Mouse (Mus musculus): ENCODE measurements around the gene Slc6a5. TPM values are rescaled to one million over a fixed set of nuclear protein-coding genes. Genes with fewer than 3 reads are reported as not detected.

The Slc6a5 gene
- polyA plus RNA-seq, 1 experiment = not detected

DNA sequence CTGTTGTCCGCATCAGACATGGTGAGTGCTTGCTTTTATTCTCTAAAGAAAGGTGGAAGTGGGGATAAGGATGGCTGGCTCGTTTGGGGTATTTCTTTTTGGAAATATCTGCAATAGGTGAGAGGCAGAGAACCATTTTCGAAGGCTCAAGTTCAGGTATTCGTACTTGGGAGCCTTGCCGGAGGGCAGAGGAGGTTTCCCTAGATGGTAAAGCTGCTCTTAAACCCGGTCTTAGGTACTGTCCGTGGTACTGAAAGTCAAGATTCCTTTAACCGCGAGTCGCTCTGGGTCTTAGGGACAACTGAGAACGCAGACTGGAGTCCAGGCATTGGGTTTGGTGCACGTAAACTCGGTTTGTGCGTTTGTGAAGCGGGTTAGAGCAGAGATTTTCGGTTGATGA lies 415 bp downstream of the Slc6a5 start:
- no peak for DNase-seq
- H3K4me1 ChIP-seq (ENCODE audit: control insufficient read depth, insufficient read depth, low read length) = no peaks in the 10 kb centered on the region
- 3% methylated on average over 16 of the region's 16 CpGs for WGBS
- TF ChIP-seq POLR2A (IDR thresholded peaks at IDR 0.05; ENCODE audit: borderline replicate concordance, extremely low read depth, low read depth, low read length) (no peak), CTCF (IDR thresholded peaks at IDR 0.05; ENCODE audit: insufficient read depth, low read length) (no peak)
- H3K4me3 ChIP-seq (replicated peaks; ENCODE audit: extremely low read depth, low read depth, low read length) = no peak overlapping the region

- no peaks in the 10 kb centered on the region for H3K4me1 ChIP-seq (ENCODE audit: control insufficient read depth, insufficient read depth, low read length)
- 6% methylated on average over 23 of the region's 23 CpGs for WGBS
- H3K4me3 ChIP-seq (replicated peaks; ENCODE audit: extremely low read depth, low read depth, low read length) = no peak overlapping the region
- DNase-seq = no peak
- TF ChIP-seq CTCF (IDR thresholded peaks at IDR 0.05; ENCODE audit: insufficient read depth, low read length) (no peak), POLR2A (IDR thresholded peaks at IDR 0.05; ENCODE audit: borderline replicate concordance, extremely low read depth, low read depth, low read length) (no peak)
Measured at GRCm38 (mm10) chr7:49911147-49911946, 1.4 kb downstream of the Slc6a5 start.

GRCm38 (mm10) chr7:49911947-49912262 lies 2.0 kb downstream of the Slc6a5 start:
- DNase-seq = no peak
- no peaks in the 10 kb centered on the region for H3K4me1 ChIP-seq (ENCODE audit: control insufficient read depth, insufficient read depth, low read length)
- no peak for TF ChIP-seq CTCF (IDR thresholded peaks at IDR 0.05; ENCODE audit: insufficient read depth, low read length)
- no peak for TF ChIP-seq POLR2A (IDR thresholded peaks at IDR 0.05; ENCODE audit: borderline replicate concordance, extremely low read depth, low read depth, low read length)
- 3% methylated on average over 26 of the region's 26 CpGs for WGBS
- no peak overlapping the region for H3K4me3 ChIP-seq (replicated peaks; ENCODE audit: extremely low read depth, low read depth, low read length)

DNA sequence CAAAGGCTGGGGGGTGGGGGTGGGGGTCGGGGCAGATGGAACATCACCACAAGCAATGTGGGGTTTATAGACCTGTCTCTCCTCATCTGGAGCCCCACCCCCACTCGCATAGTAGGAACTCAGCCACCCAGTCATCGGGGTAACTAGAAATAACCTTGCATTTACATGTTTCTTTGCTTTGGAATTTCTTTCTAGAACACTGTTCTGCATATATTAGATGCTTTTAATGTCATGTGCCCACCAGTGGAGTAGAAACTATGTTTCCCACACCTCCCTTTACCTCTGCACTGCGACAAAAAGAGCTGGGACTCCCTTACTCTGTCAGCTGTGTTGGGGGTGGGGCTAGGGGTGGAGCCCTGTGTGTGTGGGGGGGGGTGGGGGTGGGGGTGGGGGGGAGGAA lies 3.2 kb downstream of the Slc6a5 start:
- 7% methylated on average over 4 of the region's 4 CpGs for WGBS
- no peak overlapping the region for H3K4me3 ChIP-seq (replicated peaks; ENCODE audit: extremely low read depth, low read depth, low read length)
- no peak for DNase-seq
- TF ChIP-seq POLR2A (IDR thresholded peaks at IDR 0.05; ENCODE audit: borderline replicate concordance, extremely low read depth, low read depth, low read length) (no peak), CTCF (IDR thresholded peaks at IDR 0.05; ENCODE audit: insufficient read depth, low read length) (no peak)
- H3K4me1 ChIP-seq (ENCODE audit: control insufficient read depth, insufficient read depth, low read length) = no peaks in the 10 kb centered on the region

DNA sequence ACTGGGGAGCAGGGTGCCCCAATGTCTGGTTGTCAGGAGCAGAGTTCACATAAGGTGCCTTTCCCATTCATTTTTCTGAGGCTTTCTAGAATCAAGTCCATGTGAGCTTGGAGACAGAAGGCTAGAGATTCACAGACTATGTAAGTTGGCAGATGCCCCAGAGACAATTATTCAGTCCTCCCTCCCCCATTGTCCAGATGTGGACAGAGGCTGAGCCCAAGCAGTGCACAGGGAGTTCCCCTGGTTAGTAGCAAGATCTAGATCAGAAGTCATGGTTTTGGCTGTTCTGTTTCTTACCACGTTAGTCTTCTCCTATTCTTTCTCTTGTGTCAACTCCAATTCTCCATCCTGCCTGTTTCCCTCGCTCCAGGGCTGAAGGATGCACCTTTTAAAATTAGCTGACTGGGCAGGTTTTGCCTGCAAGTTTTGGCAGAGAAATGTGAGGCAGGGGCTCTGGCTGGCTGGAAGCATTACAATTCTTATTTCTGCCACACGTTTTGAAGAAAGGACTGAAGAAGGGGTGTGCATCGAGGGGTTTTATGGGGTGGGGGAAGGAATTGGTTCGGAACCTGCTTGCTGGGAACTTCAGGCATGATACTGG lies 3.9 kb downstream of the Slc6a5 start:
- Histone ChIP-seq H3K4me3 (replicated peaks; ENCODE audit: extremely low read depth, low read depth, low read length) (no peak overlapping the region), H3K4me1 (ENCODE audit: control insufficient read depth, insufficient read depth, low read length) (no peaks in the 10 kb centered on the region)
- no peak for DNase-seq
- TF ChIP-seq POLR2A (IDR thresholded peaks at IDR 0.05; ENCODE audit: borderline replicate concordance, extremely low read depth, low read depth, low read length) (no peak), CTCF (IDR thresholded peaks at IDR 0.05; ENCODE audit: insufficient read depth, low read length) (no peak)
- WGBS = 2% methylated on average over 5 of the region's 5 CpGs

GRCm38 (mm10) chr7:49914946-49915345 lies 5.0 kb downstream of the Slc6a5 start:
- no peaks in the 10 kb centered on the region for H3K4me1 ChIP-seq (ENCODE audit: control insufficient read depth, insufficient read depth, low read length)
- no peak for DNase-seq
- no peak overlapping the region for H3K4me3 ChIP-seq (replicated peaks; ENCODE audit: extremely low read depth, low read depth, low read length)
- no peak for TF ChIP-seq CTCF (IDR thresholded peaks at IDR 0.05; ENCODE audit: insufficient read depth, low read length)
- no peak for TF ChIP-seq POLR2A (IDR thresholded peaks at IDR 0.05; ENCODE audit: borderline replicate concordance, extremely low read depth, low read depth, low read length)
- 6% methylated on average over 9 of the region's 9 CpGs for WGBS

DNA sequence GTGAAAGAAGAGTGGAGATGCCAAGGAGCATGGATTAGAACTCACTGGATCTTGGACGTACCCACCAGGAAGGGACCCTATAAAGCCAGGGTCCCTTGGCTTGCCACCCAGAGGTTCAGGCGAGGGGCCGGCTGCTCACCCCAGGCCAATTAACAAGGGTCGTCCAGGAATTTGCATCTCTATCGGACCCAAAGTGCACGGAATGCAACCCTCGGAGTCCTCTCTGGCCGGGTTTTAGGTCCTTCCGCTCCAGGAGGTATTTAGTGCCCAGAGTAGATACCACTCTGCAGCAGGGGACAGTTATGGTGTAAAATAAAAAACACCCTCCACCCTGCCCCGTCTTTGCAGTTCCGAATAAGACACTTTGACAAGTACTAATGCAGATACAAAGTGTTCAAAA lies 5.5 kb downstream of the Slc6a5 start:
- TF ChIP-seq CTCF (IDR thresholded peaks at IDR 0.05; ENCODE audit: insufficient read depth, low read length) = no peak
- no peak for TF ChIP-seq POLR2A (IDR thresholded peaks at IDR 0.05; ENCODE audit: borderline replicate concordance, extremely low read depth, low read depth, low read length)
- H3K4me3 ChIP-seq (replicated peaks; ENCODE audit: extremely low read depth, low read depth, low read length) = no peak overlapping the region
- WGBS = 6% methylated on average over 11 of the region's 11 CpGs
- no peak for DNase-seq
- H3K4me1 ChIP-seq (ENCODE audit: control insufficient read depth, insufficient read depth, low read length) = no peaks in the 10 kb centered on the region

DNA sequence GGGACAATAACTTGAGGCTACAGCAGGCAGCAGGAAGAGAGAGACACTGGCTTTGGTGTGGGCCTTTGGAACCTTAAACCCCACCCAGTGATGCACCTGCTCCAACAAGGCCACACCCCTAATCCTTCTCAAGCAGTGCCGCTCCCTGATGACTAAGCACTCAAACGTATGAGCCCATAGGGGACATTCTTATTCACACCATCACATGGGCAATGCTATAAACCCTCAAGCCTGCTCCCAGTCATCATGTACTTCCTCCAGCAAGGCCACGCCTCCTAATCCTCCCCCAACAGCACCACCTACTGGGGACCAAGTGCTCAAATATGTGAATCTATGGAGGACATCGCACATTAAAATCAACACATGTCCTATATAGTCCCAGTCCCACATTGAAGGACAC lies 9.5 kb downstream of the Slc6a5 start:
- no peak for TF ChIP-seq CTCF (IDR thresholded peaks at IDR 0.05; ENCODE audit: insufficient read depth, low read length)
- TF ChIP-seq POLR2A (IDR thresholded peaks at IDR 0.05; ENCODE audit: borderline replicate concordance, extremely low read depth, low read depth, low read length) = no peak
- 78% methylated on average over 4 of the region's 4 CpGs for WGBS
- Histone ChIP-seq H3K4me3 (replicated peaks; ENCODE audit: extremely low read depth, low read depth, low read length) (no peak overlapping the region), H3K4me1 (ENCODE audit: control insufficient read depth, insufficient read depth, low read length) (no peaks in the 10 kb centered on the region)
- no peak for DNase-seq

GRCm38 (mm10) chr7:49920751-49921150 lies 10.8 kb downstream of the Slc6a5 start:
- H3K4me1 ChIP-seq (ENCODE audit: control insufficient read depth, insufficient read depth, low read length) = no peaks in the 10 kb centered on the region
- no peak for DNase-seq
- no peak for TF ChIP-seq CTCF (IDR thresholded peaks at IDR 0.05; ENCODE audit: insufficient read depth, low read length)
- no peak for TF ChIP-seq POLR2A (IDR thresholded peaks at IDR 0.05; ENCODE audit: borderline replicate concordance, extremely low read depth, low read depth, low read length)
- no peak overlapping the region for H3K4me3 ChIP-seq (replicated peaks; ENCODE audit: extremely low read depth, low read depth, low read length)
- WGBS = 65% methylated on average over 4 of the region's 4 CpGs

- DNase-seq = peak; percentile 3
Measured at GRCm38 (mm10) chr7:49922928-49923327, 13.0 kb downstream of the Slc6a5 start.

More at GRCm38 (mm10) chr7:49922928-49923327, 13.0 kb downstream of the Slc6a5 start:
- 37% methylated on average over 4 of the region's 4 CpGs for WGBS
- no peak overlapping the region for H3K4me3 ChIP-seq (replicated peaks; ENCODE audit: extremely low read depth, low read depth, low read length)
- no peaks in the 10 kb centered on the region for H3K4me1 ChIP-seq (ENCODE audit: control insufficient read depth, insufficient read depth, low read length)
- TF ChIP-seq CTCF (IDR thresholded peaks at IDR 0.05; ENCODE audit: insufficient read depth, low read length) = no peak
- TF ChIP-seq POLR2A (IDR thresholded peaks at IDR 0.05; ENCODE audit: borderline replicate concordance, extremely low read depth, low read depth, low read length) = no peak
